Mouse (Mus musculus): ENCODE data around the gene Gnaq.

- TF ChIP-seq GATA1 (IDR thresholded peaks at IDR 0.05; ENCODE audit: low read length) = no peak
- no peak for TF ChIP-seq TAL1 (IDR thresholded peaks at IDR 0.05; ENCODE audit: low read length)
Observed at GRCm38 (mm10) chr19:16292978-16293377, 160.3 kb downstream of the Gnaq start.

All from erythroblast, embryonic 14.5 days (primary cell).